Mouse (Mus musculus): ENCODE results near the gene Ankrd13a. TPM values are rescaled to one million over a fixed set of nuclear protein-coding genes. Genes with fewer than 3 reads are reported as not detected.

The Ankrd13a gene
- polyA plus RNA-seq, 1 experiment from 2014 or later = 37.6 TPM

- H3K9me3 ChIP-seq (replicated peaks; ENCODE audit: control insufficient read depth, low read length) = no peaks in the 10 kb centered on the region
- WGBS (ENCODE audit: insufficient replicate concordance) = 60% methylated on average over 12 of the region's 12 CpGs
- H3K27ac ChIP-seq (ENCODE audit: low read depth, low read length) = no peak overlapping the region
- H3K9ac ChIP-seq (ENCODE audit: low read depth, low read length) = no peak overlapping the region
- ATAC-seq (replicated peaks; ENCODE audit: insufficient number of reproducible peaks, low FRiP score, low TSS enrichment) = no peak
- H3K4me2 ChIP-seq = no peak overlapping the region
- no peaks in the 10 kb centered on the region for H3K36me3 ChIP-seq (ENCODE audit: control insufficient read depth, insufficient read depth, low read length)
- no peak overlapping the region for H3K4me3 ChIP-seq (ENCODE audit: low read depth, low read length)
- peaks cover 44% of the 10 kb centered on the region for H3K4me1 ChIP-seq (ENCODE audit: control insufficient read depth, insufficient read depth, low read length)
- H3K27me3 ChIP-seq (ENCODE audit: control insufficient read depth, insufficient read depth, low read length) = no peaks in the 10 kb centered on the region
Observed at GRCm38 (mm10) chr5:114783405-114784163, 9.1 kb downstream of the Ankrd13a start.

- Histone ChIP-seq H3K27ac (ENCODE audit: low read depth, low read length) (no peak overlapping the region), H3K4me3 (ENCODE audit: low read depth, low read length) (no peak overlapping the region), H3K36me3 (ENCODE audit: control insufficient read depth, insufficient read depth, low read length) (0 out of 2 replicates have a peak, but pooled peaks cover 3% of the 10 kb centered on the region), H3K4me2 (no peak overlapping the region; the same call in 1 of the 2 replicates), H3K4me1 (ENCODE audit: control insufficient read depth, insufficient read depth, low read length) (peaks cover 44% of the 10 kb centered on the region), H3K9ac (ENCODE audit: low read depth, low read length) (0 out of 2 replicates have a peak overlapping the region, but pooled peaks have one; percentile 34), H3K27me3 (ENCODE audit: control insufficient read depth, insufficient read depth, low read length) (no peaks in the 10 kb centered on the region), H3K9me3 (replicated peaks; ENCODE audit: control insufficient read depth, low read length) (no peaks in the 10 kb centered on the region)
- 44% methylated on average over 16 of the region's 16 CpGs for WGBS (ENCODE audit: insufficient replicate concordance)
- no peak for ATAC-seq (replicated peaks; ENCODE audit: insufficient number of reproducible peaks, low FRiP score, low TSS enrichment)
Observed at GRCm38 (mm10) chr5:114784622-114785165, 10.2 kb downstream of the Ankrd13a start.

- 71% methylated on average over 5 of the region's 5 CpGs for WGBS (ENCODE audit: insufficient replicate concordance)
- ATAC-seq (replicated peaks; ENCODE audit: insufficient number of reproducible peaks, low FRiP score, low TSS enrichment) = no peak
- Histone ChIP-seq H3K4me3 (ENCODE audit: low read depth, low read length) (no peak overlapping the region), H3K4me2 (no peak overlapping the region; the same call in 1 of the 2 replicates), H3K4me1 (ENCODE audit: control insufficient read depth, insufficient read depth, low read length) (peaks cover 42% of the 10 kb centered on the region), H3K27me3 (ENCODE audit: control insufficient read depth, insufficient read depth, low read length) (no peaks in the 10 kb centered on the region), H3K36me3 (ENCODE audit: control insufficient read depth, insufficient read depth, low read length) (0 out of 2 replicates have a peak, but pooled peaks cover 3% of the 10 kb centered on the region), H3K9me3 (replicated peaks; ENCODE audit: control insufficient read depth, low read length) (no peaks in the 10 kb centered on the region), H3K9ac (ENCODE audit: low read depth, low read length) (0 out of 2 replicates have a peak overlapping the region, but pooled peaks have one; percentile 34), H3K27ac (ENCODE audit: low read depth, low read length) (no peak overlapping the region)
Observed at GRCm38 (mm10) chr5:114785196-114785595, 10.7 kb downstream of the Ankrd13a start.

- peaks cover 11% of the 10 kb centered on the region; the same call in 1 of the 2 replicates for H3K36me3 ChIP-seq (ENCODE audit: control insufficient read depth, insufficient read depth, low read length)
- H3K9me3 ChIP-seq (replicated peaks; ENCODE audit: control insufficient read depth, low read length) = no peaks in the 10 kb centered on the region
- H3K27me3 ChIP-seq (ENCODE audit: control insufficient read depth, insufficient read depth, low read length) = no peaks in the 10 kb centered on the region
- no peak overlapping the region for H3K4me2 ChIP-seq
- no peak for ATAC-seq (replicated peaks; ENCODE audit: insufficient number of reproducible peaks, low FRiP score, low TSS enrichment)
- 81% methylated on average over 7 of the region's 7 CpGs for WGBS (ENCODE audit: insufficient replicate concordance)
- H3K9ac ChIP-seq (ENCODE audit: low read depth, low read length) = no peak overlapping the region
- H3K4me1 ChIP-seq (ENCODE audit: control insufficient read depth, insufficient read depth, low read length) = peaks cover 21% of the 10 kb centered on the region
- H3K27ac ChIP-seq (ENCODE audit: low read depth, low read length) = no peak overlapping the region
- H3K4me3 ChIP-seq (ENCODE audit: low read depth, low read length) = no peak overlapping the region
Observed at GRCm38 (mm10) chr5:114793317-114793716, 18.8 kb downstream of the Ankrd13a start.

DNA sequence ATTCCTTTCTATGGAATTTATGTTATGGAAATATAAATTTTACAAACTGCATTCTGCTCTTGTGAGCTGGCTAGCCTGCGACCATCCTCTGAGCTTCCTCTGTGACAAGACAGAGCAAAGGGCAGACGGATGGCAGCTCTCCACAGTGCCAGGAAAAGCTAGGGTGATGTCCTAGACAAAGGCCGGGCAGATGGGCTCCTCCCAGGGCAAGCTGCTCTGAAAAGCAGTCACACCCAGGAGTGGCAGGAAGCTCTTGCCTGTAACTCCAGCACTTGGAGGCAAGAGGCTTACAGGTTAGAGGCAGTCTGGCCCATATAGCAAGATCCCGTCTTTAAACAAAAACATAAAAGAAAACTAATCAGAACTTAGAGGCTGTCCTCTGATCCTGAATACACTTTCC lies 20.1 kb downstream of the Ankrd13a start:
- Histone ChIP-seq H3K4me2 (no peak overlapping the region), H3K4me3 (ENCODE audit: low read depth, low read length) (no peak overlapping the region), H3K4me1 (ENCODE audit: control insufficient read depth, insufficient read depth, low read length) (peaks cover 21% of the 10 kb centered on the region), H3K36me3 (ENCODE audit: control insufficient read depth, insufficient read depth, low read length) (peaks cover 9% of the 10 kb centered on the region; the same call in 1 of the 2 replicates), H3K9ac (ENCODE audit: low read depth, low read length) (no peak overlapping the region), H3K27me3 (ENCODE audit: control insufficient read depth, insufficient read depth, low read length) (no peaks in the 10 kb centered on the region), H3K9me3 (replicated peaks; ENCODE audit: control insufficient read depth, low read length) (no peaks in the 10 kb centered on the region), H3K27ac (ENCODE audit: low read depth, low read length) (no peak overlapping the region)
- WGBS (ENCODE audit: insufficient replicate concordance) = 63% methylated on average over 4 of the region's 4 CpGs
- ATAC-seq (replicated peaks; ENCODE audit: insufficient number of reproducible peaks, low FRiP score, low TSS enrichment) = no peak

DNA sequence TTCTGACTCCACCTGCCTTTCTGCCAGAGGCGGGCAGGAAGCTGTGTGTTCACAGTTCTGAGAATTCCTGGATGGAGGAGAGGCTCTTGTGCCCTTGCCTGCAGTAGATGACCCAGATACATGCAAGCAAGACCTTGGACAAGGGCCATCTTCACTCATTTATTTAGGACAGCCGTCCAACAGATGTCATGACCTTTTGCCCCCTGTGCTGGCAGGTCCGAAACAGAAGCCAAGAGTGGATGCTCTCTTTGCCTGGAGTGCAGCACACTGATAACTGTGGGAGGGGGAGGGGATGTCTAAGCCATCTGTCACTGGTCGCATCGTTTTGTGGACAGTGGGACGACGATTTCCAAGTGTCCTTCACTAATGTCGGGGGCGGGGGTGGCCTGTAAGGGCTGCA lies 20.8 kb downstream of the Ankrd13a start:
- Histone ChIP-seq H3K9me3 (replicated peaks; ENCODE audit: control insufficient read depth, low read length) (no peaks in the 10 kb centered on the region), H3K27me3 (ENCODE audit: control insufficient read depth, insufficient read depth, low read length) (no peaks in the 10 kb centered on the region), H3K4me3 (ENCODE audit: low read depth, low read length) (no peak overlapping the region), H3K36me3 (ENCODE audit: control insufficient read depth, insufficient read depth, low read length) (peaks cover 11% of the 10 kb centered on the region; the same call in 1 of the 2 replicates), H3K4me2 (no peak overlapping the region), H3K27ac (ENCODE audit: low read depth, low read length) (no peak overlapping the region), H3K9ac (ENCODE audit: low read depth, low read length) (no peak overlapping the region), H3K4me1 (ENCODE audit: control insufficient read depth, insufficient read depth, low read length) (peaks cover 21% of the 10 kb centered on the region)
- WGBS (ENCODE audit: insufficient replicate concordance) = 25% methylated on average over 9 of the region's 9 CpGs
- ATAC-seq (replicated peaks; ENCODE audit: insufficient number of reproducible peaks, low FRiP score, low TSS enrichment) = no peak

- Histone ChIP-seq H3K9ac (ENCODE audit: low read depth, low read length) (no peak overlapping the region), H3K4me2 (no peak overlapping the region; the same call in 1 of the 2 replicates), H3K9me3 (replicated peaks; ENCODE audit: control insufficient read depth, low read length) (no peaks in the 10 kb centered on the region), H3K27ac (ENCODE audit: low read depth, low read length) (no peak overlapping the region), H3K4me3 (ENCODE audit: low read depth, low read length) (no peak overlapping the region), H3K36me3 (ENCODE audit: control insufficient read depth, insufficient read depth, low read length) (peaks cover 11% of the 10 kb centered on the region; the same call in 1 of the 2 replicates), H3K4me1 (ENCODE audit: control insufficient read depth, insufficient read depth, low read length) (peaks cover 21% of the 10 kb centered on the region), H3K27me3 (ENCODE audit: control insufficient read depth, insufficient read depth, low read length) (no peaks in the 10 kb centered on the region)
- WGBS (ENCODE audit: insufficient replicate concordance) = 54% methylated on average over 9 of the region's 9 CpGs
- ATAC-seq (replicated peaks; ENCODE audit: insufficient number of reproducible peaks, low FRiP score, low TSS enrichment) = no peak
Observed at GRCm38 (mm10) chr5:114795653-114796052, 21.2 kb downstream of the Ankrd13a start.

DNA sequence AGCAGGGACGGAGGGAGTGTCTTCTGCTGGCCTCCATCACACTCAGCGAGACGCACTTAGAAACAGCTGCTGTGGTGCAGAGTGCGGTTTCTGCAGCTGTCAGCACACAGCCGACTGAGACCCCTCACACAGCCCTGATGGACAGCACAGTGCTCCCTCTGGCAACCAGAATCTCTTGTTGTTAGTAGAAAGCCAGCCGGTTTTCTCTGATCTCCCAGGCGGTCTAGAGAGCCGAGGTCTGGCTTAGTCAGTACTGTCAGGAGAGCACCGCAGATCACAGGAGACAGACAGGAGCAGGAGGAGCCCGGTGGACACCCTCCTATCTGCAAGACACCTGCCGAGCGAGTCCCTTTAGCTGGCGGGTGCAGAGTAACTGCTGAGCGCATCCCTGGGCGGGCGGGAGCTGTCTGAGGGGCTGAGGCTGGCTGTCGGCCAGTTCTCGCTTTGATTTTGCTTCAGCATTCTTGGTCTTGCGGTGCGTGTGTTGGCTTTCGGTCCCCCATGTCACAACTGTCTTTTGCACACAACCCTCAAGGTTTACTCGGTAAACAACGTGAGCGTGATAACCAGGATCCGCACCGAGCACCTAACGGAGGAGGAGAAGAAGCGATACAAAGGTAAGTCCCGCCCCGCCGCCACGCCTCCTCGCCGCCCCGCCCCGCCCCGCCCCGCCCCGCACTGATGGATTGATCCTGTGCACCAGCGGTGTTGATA lies 22.0 kb downstream of the Ankrd13a start:
- H3K9ac ChIP-seq (ENCODE audit: low read depth, low read length) = 0 out of 2 replicates have a peak overlapping the region, but pooled peaks have one; percentile 34
- peaks cover 21% of the 10 kb centered on the region for H3K4me1 ChIP-seq (ENCODE audit: control insufficient read depth, insufficient read depth, low read length)
- no peaks in the 10 kb centered on the region for H3K9me3 ChIP-seq (replicated peaks; ENCODE audit: control insufficient read depth, low read length)
- H3K36me3 ChIP-seq (ENCODE audit: control insufficient read depth, insufficient read depth, low read length) = peaks cover 10% of the 10 kb centered on the region; the same call in 1 of the 2 replicates
- WGBS (ENCODE audit: insufficient replicate concordance) = 11% methylated on average over 40 of the region's 40 CpGs
- peak overlapping the region; percentile 44 for H3K4me3 ChIP-seq (ENCODE audit: low read depth, low read length)
- H3K27ac ChIP-seq (ENCODE audit: low read depth, low read length) = no peak overlapping the region
- 0 out of 2 replicates have a peak, but pooled peaks have one; percentile 25 for ATAC-seq (replicated peaks; ENCODE audit: insufficient number of reproducible peaks, low FRiP score, low TSS enrichment)
- no peaks in the 10 kb centered on the region for H3K27me3 ChIP-seq (ENCODE audit: control insufficient read depth, insufficient read depth, low read length)
- H3K4me2 ChIP-seq = peak overlapping the region; percentile 77

Measured in heart, embryonic 11.5 days (tissue).